Mouse (Mus musculus) brain, embryonic 14.5 days (tissue): ENCODE results near the gene Nkx2-1. TPM values are rescaled to one million over a fixed set of nuclear protein-coding genes. Genes with fewer than 3 reads are reported as not detected.

Experiments used
- DNase-seq: peaks from one replicate; pipeline ENCODE4 v3.0.0-alpha.2; 2011; ENCODE audit warnings: low read depth
- CTCF ChIP-seq: fragments of 200-500 bp; IDR thresholded peaks from 2 replicates; pipeline ENCODE4 v1.5.1; 2012; ENCODE audit warnings: inconsistent platforms, mild to moderate bottlenecking, moderate library complexity, borderline replicate concordance; ENCODE audit not compliant: insufficient read depth, insufficient read length; ENCODE audit errors: extremely low read depth
- POLR2A ChIP-seq: fragments of 200-500 bp; IDR thresholded peaks from 2 replicates; pipeline ENCODE4 v1.6.1; 2012; ENCODE audit warnings: mild to moderate bottlenecking, inconsistent platforms, borderline replicate concordance; ENCODE audit not compliant: poor library complexity, insufficient read depth, insufficient read length, severe bottlenecking; ENCODE audit errors: extremely low read depth
- polyA plus RNA-seq: library from polyadenylated mRNA; depleted of rRNA; stranded (reverse); fragments of >200 nt; gene quantifications from 2 replicates; pipeline ENCODE4 v1.2.3, GENCODE M21; 2012; rRNA removed

Nkx2-1 gene
- 29.4 and 75.7 TPM in 2 replicates for polyA plus RNA-seq

DNA sequence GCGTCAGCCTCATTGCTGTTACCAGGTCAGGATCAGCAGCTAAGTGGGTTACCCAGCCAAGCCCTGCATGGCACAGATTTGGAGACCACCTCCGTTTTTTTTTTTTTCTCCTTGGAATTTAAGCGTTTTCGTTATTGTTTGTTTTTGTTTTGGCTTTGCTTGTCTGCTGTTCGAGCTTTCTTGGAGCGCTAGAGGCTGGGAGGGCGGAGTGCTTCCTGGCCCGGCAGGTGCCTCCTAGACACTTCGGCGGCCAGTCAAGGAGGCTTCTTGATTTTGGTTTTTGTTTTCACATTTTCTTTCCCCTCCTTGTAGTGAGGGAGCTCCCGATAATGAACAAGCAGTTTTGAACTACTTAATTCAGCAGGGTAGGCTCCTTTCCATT is at the start of gene Nkx2-1:
TSS of gene Nkx2-1 (minus strand) at position 25 of the 382 bp plus-strand sequence.
- DNase-seq: no peak
- TF ChIP-seq CTCF (no peak), POLR2A (no peak)

DNA sequence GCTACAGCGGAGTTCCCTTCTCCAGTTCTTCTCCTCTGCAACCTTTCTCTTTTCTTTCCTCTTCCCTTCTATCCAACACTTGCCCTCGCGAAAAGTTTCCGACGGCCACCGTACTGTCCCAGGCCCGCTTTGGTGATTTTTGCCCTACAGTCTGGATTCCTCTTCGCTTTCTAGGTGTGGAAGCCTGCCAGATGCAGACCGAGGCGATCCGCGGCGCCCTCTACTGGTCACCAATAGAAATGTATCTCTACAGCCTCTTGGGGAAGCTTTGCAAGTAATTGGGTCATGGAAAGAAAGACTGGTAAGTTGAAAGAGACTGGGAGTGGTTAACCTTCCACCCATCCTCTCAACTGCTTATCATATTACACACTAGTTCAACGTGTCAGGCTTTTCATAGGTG is 4.4 kb upstream of the Nkx2-1 start:
- peak; percentile 93 for TF ChIP-seq CTCF
- no peak for TF ChIP-seq POLR2A
- DNase-seq: peak; percentile 85

DNA sequence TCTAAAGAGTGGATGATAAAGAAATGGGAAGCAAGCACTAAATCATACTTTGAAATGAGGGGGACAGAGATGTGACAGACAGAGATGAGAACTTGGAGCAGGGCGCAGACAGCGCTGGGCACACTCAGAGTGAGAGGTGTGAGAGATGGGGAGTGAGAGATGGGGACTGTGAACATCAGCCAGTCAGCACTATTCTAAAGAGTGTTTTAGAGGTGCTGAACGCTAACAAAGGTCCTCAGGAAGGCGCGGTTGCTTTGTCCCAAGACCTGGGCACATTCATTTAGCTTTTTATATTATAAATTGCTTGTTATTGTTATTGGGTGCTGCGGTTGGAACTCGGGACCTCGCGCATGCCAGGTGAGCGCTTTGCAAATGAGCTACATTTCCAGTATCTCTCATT is 3.9 kb upstream of the Nkx2-1 start:
- no peak for DNase-seq
- TF ChIP-seq CTCF: no peak
- no peak for TF ChIP-seq POLR2A

DNA sequence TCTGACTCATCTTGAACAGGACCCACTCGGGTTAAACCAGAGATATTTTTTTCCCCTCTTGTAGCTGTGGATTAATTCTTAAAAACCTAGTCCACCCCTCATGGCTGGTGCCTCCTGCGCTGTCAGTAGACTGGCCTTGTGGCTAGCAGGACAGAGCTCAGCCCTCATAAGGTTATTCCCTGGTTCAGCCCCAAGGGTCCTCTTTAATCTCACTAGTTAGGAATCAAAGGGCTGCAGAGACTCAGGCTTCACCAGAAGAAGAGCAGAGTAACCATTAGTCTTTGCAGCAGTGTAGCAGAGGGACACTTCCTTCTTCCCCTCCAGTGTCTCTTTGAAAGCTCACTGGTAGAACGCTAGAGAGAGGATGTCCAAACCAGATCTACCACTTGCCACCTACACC is 1.9 kb upstream of the Nkx2-1 start:
- DNase-seq: no peak
- TF ChIP-seq CTCF (no peak), POLR2A (no peak)

DNA sequence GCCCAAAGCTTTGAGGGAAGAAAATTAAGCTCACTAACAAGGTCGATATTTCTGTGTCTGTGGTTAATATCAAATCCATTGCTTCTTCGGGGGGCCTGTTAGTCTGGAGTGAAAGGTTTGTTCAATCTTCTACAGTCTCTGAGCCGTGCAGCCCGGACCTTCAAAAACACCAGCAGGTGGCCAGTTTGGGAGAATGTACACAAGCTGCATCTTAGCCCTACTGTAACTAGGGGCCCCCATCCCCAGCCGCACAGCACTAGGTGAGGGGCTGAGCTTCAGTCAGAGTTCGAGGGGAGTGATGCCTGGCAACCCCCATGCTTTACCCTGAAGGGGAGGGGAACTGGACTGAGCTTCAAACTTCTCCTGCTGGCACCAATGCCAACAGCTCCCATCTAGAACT is 1.2 kb upstream of the Nkx2-1 start:
- DNase-seq: no peak
- TF ChIP-seq CTCF (no peak), POLR2A (no peak)

DNA sequence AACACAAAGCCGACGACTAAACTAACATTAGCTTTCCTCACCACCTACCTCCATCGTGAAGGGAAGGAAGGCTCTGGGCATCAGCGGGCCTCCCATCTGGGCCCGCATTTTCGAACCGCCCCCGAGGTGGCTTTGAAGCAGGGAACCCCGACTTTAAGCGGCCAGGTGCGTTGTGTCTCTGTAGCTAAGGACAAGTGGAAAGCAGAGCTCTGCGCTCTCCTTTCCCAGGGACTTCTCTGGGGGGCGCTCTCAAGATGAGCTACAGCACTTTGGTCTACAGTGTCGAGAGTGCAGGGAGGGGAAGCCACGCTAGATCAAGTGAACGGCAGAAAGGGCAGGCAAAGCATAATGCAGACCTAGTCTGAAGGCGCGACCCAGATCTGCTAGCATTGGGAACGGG is 634 bp upstream of the Nkx2-1 start:
- no peak for TF ChIP-seq POLR2A
- no peak for TF ChIP-seq CTCF
- peak; percentile 59 for DNase-seq

DNA sequence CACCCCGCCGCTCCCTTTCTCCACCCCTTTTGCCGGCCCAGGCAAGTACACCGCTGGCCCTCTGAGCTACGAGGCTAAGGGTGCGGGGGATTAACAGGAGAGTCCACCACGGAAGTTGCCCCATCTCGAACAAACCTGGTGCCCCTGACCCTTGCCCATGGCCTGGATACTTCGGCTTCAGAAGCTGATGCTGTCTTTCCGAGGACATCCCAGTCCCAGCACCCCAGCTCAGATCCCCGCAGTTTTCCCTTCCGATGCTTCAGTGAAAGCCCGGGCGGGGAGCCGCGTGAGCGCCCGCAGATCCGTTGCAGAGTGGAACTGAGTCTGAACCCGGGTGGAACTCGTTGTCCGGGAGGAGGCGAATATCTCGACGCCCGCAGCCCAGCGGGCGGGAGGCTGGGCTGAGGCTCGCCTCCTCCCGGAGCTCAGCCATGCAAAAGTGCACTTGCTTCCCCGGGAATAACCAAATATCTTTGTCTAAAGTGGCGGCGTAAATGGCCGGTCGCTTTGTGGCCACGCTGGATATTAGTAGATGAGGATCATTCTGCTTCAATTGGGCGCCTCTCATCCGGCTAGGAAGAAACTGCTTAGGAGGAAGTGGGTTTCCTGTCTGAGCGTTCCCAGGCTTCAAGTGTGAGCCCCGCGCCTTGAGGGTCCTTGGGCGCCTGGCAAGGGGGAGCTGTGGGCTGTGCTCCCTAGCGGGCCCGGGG is 379 bp downstream of the Nkx2-1 start:
- peak; percentile 63 for DNase-seq
- no peak for TF ChIP-seq CTCF
- no peak for TF ChIP-seq POLR2A

DNA sequence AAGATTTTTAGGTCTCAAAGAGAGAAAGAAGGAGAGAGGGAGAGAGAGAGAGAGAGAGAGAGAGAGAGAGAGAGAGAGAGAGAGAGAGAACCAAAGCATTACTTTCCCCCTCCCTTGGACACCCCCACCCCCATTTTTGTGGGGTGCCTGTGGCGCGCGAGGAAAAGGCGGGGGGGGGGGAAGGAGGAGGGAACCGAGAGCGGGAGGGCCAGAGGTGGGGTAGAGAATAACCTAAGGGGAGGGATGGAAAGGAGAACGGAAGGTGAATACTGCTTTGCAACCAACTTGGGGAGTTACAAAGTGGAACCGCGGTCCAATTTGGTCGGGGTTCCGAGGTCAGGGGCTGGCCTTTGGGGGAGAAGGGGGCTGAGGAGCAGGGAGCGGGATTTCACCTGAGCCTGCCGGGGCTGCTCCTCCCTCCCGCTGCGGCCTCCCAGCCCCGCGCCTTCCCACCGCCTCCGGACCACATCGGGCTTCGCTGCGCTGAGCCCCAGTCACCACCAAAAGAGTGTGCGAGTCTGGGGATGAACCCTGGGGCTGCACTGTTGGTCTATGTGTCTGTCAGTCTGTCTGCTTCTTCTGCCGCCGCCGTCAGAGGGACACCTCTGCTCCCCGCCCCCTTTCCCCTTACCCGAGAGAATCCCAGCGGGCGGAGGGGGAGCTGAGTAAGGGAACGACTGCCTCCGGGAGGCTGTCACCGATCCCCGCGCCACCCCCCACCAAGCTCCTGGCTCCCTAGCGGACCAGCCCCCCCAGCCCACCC is 1.1 kb downstream of the Nkx2-1 start:
- no peak for TF ChIP-seq CTCF
- TF ChIP-seq POLR2A: no peak
- DNase-seq: peak; percentile 54

DNA sequence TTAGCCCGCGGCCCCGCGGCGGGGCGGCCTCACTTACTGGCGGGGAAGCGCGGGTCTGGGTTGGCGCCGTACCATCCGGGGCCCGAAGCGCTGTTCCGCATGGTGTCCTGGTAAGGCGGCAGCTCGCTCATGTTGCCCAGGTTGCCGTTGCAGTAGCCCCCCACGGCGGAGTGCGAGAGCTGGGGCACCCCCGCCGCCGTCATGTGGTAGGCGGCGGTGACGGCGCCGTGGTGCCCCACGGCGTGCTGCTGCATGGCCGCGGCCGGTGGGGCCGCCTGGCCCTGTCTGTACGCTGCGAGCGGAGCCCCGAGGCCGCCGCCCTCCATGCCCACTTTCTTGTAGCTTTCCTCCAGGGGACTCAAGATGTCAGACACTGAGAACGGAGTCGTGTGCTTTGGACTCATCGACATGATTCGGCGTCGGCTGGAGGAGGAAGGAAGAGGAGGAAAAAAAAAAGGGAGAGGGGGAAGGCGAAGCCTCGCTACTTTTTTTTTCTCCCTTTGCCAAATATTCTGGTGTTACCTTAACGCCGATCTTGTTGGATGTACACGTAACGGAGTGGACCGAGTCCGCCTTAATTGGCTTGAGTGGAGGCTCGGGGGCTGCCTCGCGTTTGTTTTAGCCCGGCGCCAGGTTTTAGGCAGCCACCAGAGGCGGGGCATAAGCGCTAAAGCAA is 1.9 kb downstream of the Nkx2-1 start:
- TF ChIP-seq CTCF (no peak), POLR2A (no peak)
- DNase-seq: peak; percentile 66

DNA sequence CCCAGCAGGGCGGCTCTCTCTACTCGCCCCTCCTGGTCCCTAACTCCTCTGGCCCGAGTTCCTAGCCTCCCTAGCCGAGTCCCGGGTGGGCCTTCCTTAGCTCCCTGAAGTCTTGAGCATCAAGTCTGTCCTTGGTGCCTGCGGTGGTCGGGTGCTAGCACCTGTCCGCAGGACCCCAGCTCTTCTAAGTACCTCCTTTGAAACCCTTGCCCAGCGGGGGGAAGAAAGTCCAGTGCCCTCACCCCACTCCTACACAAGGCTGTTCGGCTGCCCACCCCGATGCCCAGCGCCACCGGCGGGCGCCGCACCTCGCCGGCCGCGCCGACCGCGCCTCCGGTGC is 2.4 kb downstream of the Nkx2-1 start:
- no peak for TF ChIP-seq CTCF
- no peak for TF ChIP-seq POLR2A
- DNase-seq: peak; percentile 20

DNA sequence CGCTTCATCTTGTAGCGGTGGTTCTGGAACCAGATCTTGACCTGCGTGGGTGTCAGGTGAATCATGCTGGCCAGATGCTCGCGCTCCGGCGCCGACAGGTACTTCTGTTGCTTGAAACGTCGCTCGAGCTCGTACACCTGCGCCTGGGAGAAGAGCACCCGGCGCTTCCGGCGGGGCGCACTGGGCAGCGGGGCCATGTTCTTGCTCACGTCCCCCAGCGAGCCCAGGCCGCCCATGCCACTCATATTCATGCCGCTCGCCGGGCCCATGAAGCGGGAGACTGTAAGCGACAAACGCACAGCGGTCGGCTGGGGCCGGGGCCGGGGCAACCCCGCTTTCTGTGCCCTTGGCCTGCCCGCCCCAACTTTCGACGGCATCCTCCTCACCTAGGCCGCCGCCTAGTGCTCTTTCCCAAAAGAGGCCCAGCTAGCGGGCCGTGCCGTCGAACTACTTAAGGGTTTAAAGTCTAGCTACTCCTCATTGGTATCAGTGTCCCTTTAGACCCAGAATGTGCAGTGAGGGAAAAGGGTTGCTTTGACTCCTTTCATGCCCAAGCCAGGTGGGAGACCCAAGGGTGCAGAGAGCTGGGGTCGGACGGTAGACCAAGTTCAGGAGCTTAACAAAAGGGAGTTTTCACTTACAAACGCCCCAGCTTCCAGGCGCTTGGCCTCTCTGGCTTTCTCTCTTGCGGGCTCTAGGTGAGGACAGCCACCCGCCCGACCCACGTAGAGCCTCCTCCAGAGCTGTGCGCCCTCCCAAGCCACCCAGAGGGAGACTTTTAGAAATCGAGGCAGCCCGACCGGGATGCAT is 3.0 kb downstream of the Nkx2-1 start:
- DNase-seq: peak; percentile 47
- TF ChIP-seq CTCF: no peak
- TF ChIP-seq POLR2A: no peak

DNA sequence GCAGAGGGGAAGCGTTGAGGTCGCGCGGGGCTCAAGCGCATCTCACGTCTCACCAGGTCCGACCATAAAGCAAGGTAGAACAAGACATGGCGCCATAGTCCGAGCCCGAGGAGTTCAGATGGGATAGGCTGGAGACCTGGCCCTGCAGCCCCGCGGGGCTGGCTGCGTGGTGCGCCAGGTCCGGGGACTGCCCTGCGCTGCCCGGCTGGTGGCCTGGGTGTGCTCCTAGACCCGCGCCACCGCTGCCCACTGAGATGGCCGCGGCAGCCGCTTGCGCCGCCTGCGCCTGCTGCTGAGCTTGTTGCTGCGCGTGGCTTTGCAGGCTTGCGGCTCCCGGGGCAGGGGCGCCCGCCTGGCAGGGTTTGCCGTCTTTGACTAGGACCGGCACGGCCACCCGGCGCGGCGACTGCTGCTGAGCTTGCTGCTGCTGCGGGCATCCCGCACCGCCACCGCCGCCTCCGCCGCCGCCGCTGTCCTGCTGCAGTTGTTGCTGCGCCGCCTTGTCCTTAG is 3.7 kb downstream of the Nkx2-1 start:
- TF ChIP-seq CTCF (no peak), POLR2A (no peak)
- DNase-seq: peak; percentile 63
